Comparison of ENCODE assay signal across 8 mouse cellular contexts in the genomic region with DNA sequence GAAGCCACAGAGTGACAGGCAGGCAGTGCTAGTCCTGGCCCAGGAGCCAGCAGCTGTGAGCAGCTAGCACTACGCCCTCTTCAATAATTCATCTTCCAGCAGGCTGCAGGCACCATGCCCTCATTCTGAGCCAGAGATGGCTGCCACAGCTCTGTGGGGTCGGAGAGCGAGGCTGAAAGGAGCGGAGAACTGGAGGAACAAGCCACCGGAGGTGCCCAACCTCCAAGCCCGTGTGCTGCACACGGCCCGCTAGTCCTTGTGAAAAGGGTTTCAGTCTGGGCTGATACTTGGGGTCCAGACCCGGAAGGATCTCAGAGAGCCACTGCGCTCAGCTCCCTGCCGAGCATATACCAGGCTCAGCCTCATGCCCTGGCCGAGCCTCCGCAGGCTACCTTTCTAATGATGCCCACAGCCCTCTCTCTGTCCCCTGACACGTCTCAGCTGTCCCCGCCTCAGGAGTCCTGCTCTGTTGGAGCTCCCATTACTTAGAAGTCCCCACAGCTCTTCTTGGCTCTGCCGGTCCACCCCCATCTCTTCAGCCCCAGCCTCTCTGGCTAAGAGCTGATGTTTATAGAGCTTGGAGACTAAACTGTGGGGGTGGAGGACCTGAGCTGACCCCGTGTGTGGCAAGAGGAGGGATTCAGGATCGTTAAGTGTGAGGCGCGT. TPM values are rescaled to one million over a fixed set of nuclear protein-coding genes. Genes with fewer than 3 reads are reported as not detected.
DNase-seq lines count a peak whose midpoint lies in the region; ATAC-seq and TF ChIP-seq lines count a peak whose summit lies in the region.

No protein-coding gene starts in this region.

- peaks cover 37% of the 10 kb centered on the region for H3K4me1 ChIP-seq in forebrain, embryonic 15.5 days
- H3K4me1 ChIP-seq in lung, postnatal 0 days (ENCODE audit: insufficient read depth, low read depth, low read length), result peaks cover 6% of the 10 kb centered on the region; the same call in 1 of the 2 replicates

- no peaks in the 10 kb centered on the region for H3K9me3 ChIP-seq in forebrain, embryonic 15.5 days
- H3K9me3 ChIP-seq in lung, postnatal 0 days (ENCODE audit: low read length), result no peaks in the 10 kb centered on the region

- H3K27ac ChIP-seq in forebrain, embryonic 15.5 days (replicated peaks), result peak overlapping the region; percentile 34; the same call in 1 of the 2 replicates
- H3K27ac ChIP-seq in lung, postnatal 0 days (ENCODE audit: low read length), result no peak overlapping the region

- ATAC-seq in forebrain, embryonic 15.5 days (replicated peaks), result no peak
- peak; percentile 21 for ATAC-seq in lung, postnatal 0 days

- no peaks in the 10 kb centered on the region for H3K36me3 ChIP-seq in forebrain, embryonic 15.5 days
- no peaks in the 10 kb centered on the region for H3K36me3 ChIP-seq in lung, postnatal 0 days (ENCODE audit: insufficient read depth, low read length)

- peak overlapping the region; percentile 12; the same call in 1 of the 2 replicates for H3K9ac ChIP-seq in forebrain, embryonic 15.5 days (replicated peaks)
- H3K9ac ChIP-seq in lung, postnatal 0 days (replicated peaks; ENCODE audit: low read depth), result no peak overlapping the region

- no peak for TF ChIP-seq CTCF in lung, postnatal 0 days (IDR thresholded peaks at IDR 0.05)

- 9% methylated on average over 20 of the region's 20 CpGs for WGBS in forebrain, embryonic 15.5 days
- WGBS in lung, postnatal 0 days, result 8% methylated on average over 20 of the region's 20 CpGs

- no peak for TF ChIP-seq EP300 in lung, postnatal 0 days (IDR thresholded peaks at IDR 0.05)

- peak overlapping the region; percentile 13; the same call in 1 of the 2 replicates for H3K4me3 ChIP-seq in forebrain, embryonic 15.5 days
- no peak overlapping the region for H3K4me3 ChIP-seq in lung, postnatal 0 days (ENCODE audit: low read depth, low read length)

- peak; percentile 43 to 61 for DNase-seq in cerebellum, postnatal 14 days
- no peak for DNase-seq in cerebellum, adult 9-11 months
- peak; percentile 26 for DNase-seq in CD4-positive helper T cell, adult 2 months (ENCODE audit: low read depth, low spot score)
- peak; percentile 37 for DNase-seq in lung, postnatal 0 days (ENCODE audit: low spot score)
- DNase-seq in spleen, postnatal 14 days (ENCODE audit: low spot score in 2 of 2), result no peak
- DNase-seq in left cerebral cortex, adult 11 months (ENCODE audit: low spot score), result no peak
- DNase-seq in right cerebral cortex, postnatal 14 days, result no peak

- H3K4me2 ChIP-seq in forebrain, embryonic 15.5 days (replicated peaks), result peak overlapping the region; percentile 32
- H3K4me2 ChIP-seq in lung, postnatal 0 days (replicated peaks; ENCODE audit: low read depth, low read length), result peak overlapping the region; percentile 44; the same call in 1 of the 2 replicates

- peaks cover 11% of the 10 kb centered on the region; the same call in 1 of the 2 replicates for H3K27me3 ChIP-seq in forebrain, embryonic 15.5 days
- peaks cover 8% of the 10 kb centered on the region; the same call in 1 of the 2 replicates for H3K27me3 ChIP-seq in lung, postnatal 0 days (replicated peaks; ENCODE audit: insufficient read depth, low read length)

RNA-seq across cellular contexts. Expression of gene Cacnb3, which starts 1.9 kb away (rescaled TPM):
- polyA plus RNA-seq in forebrain, embryonic 15.5 days (2015; fragmentation: Nextera tagmentation; extraction: Ambion mirVana), result 134 and 138 TPM in 2 replicates
- polyA plus RNA-seq in lung, postnatal 0 days (2015; fragmentation: Nextera tagmentation; extraction: Ambion mirVana), result 7.4 and 10.7 TPM in 2 replicates

RNA-seq across cellular contexts. Expression of gene Adcy6, which starts 18.8 kb away (rescaled TPM):
- 12.5 and 13.8 TPM in 2 replicates for polyA plus RNA-seq in forebrain, embryonic 15.5 days (2015; fragmentation: Nextera tagmentation; extraction: Ambion mirVana)
- 9.2 and 12.1 TPM in 2 replicates for polyA plus RNA-seq in lung, postnatal 0 days (2015; fragmentation: Nextera tagmentation; extraction: Ambion mirVana)

RNA-seq across cellular contexts. Expression of gene Ddx23, which starts 34.0 kb away (rescaled TPM):
- 23.5 and 25.0 TPM in 2 replicates for polyA plus RNA-seq in forebrain, embryonic 15.5 days (2015; fragmentation: Nextera tagmentation; extraction: Ambion mirVana)
- 14.5 and 17.5 TPM in 2 replicates for polyA plus RNA-seq in lung, postnatal 0 days (2015; fragmentation: Nextera tagmentation; extraction: Ambion mirVana)

RNA-seq across cellular contexts. Expression of gene Rnd1, which starts 48.5 kb away (rescaled TPM):
- 11.0 and 12.8 TPM in 2 replicates for polyA plus RNA-seq in forebrain, embryonic 15.5 days (2015; fragmentation: Nextera tagmentation; extraction: Ambion mirVana)
- 3.1 and 3.9 TPM in 2 replicates for polyA plus RNA-seq in lung, postnatal 0 days (2015; fragmentation: Nextera tagmentation; extraction: Ambion mirVana)

RNA-seq across cellular contexts. Expression of gene 4930415O20Rik, which starts 57.9 kb away (rescaled TPM):
- polyA plus RNA-seq in forebrain, embryonic 15.5 days (2015; fragmentation: Nextera tagmentation; extraction: Ambion mirVana), result 0.56 TPM in 1 of 2 replicates, not detected in the other
- polyA plus RNA-seq in lung, postnatal 0 days (2015; fragmentation: Nextera tagmentation; extraction: Ambion mirVana), result 0.31 TPM in 1 of 2 replicates, not detected in the other

Comparison
In these comparisons a context has a peak if more than half of its experiments do, and no peak if none do; other contexts are left out.
1. DNase-seq: peak in cerebellum, postnatal 14 days (2 of 2), CD4-positive helper T cell, adult 2 months (single experiment) and lung, postnatal 0 days (single experiment); none in cerebellum, adult 9-11 months (single experiment), spleen, postnatal 14 days (0 of 2), left cerebral cortex, adult 11 months (single experiment) and right cerebral cortex, postnatal 14 days (single experiment).
2. RNA of gene Cacnb3, which starts 1.9 kb away (polyA plus RNA-seq): 134 to 138 TPM in forebrain, embryonic 15.5 days; 7.4 to 10.7 TPM in lung, postnatal 0 days; every median in the first group is over 10 times any median in the second.